Mouse (Mus musculus) small intestine, adult 2 months (tissue): ENCODE measurements around the gene Hfm1.

Experiments used
- CTCF ChIP-seq: fragments of 200-500 bp; IDR thresholded peaks from 2 replicates; pipeline ENCODE4 v1.5.1; 2012; ENCODE audit warnings: low read depth, mild to moderate bottlenecking, control low read depth, inconsistent platforms, low read length, moderate library complexity, mixed read lengths; ENCODE audit not compliant: insufficient replicate concordance, insufficient read length; ENCODE audit errors: extremely low read depth
- POLR2A ChIP-seq: fragments of 200-500 bp; IDR thresholded peaks from 2 replicates; pipeline ENCODE4 v1.6.1; 2012; ENCODE audit warnings: low read depth, mild to moderate bottlenecking, control low read depth, inconsistent platforms, low read length, moderate library complexity

- no peak for TF ChIP-seq CTCF
- TF ChIP-seq POLR2A, result no peak
Observed at GRCm38 (mm10) chr5:106815923-106816654, 110.0 kb downstream of the Hfm1 start.
